Mouse (Mus musculus) NIH3T3 (cell line): ENCODE results near the gene Zfp963.
"Not testable (repeated sequence)": the region's sequence is repeated elsewhere in the genome, so short reads cannot be mapped to it uniquely, and the experiment has no call there.

ENCODE experiments used
- DNase-seq: peaks from one replicate; pipeline ENCODE4 v3.0.0-alpha.2; 2012; ENCODE audit warnings: low read depth

The Zfp963 gene

GRCm38 (mm10) chr8:69740763-69741162 lies 9.0 kb downstream of the Zfp963 start:
- no peak for DNase-seq

- DNase-seq: no peak
Observed at GRCm38 (mm10) chr8:69735495-69735894, 14.3 kb downstream of the Zfp963 start.

GRCm38 (mm10) chr8:69717232-69717580 lies 32.6 kb downstream of the Zfp963 start:
- no peak for DNase-seq

- DNase-seq: peak; percentile 97
Observed at GRCm38 (mm10) chr8:69716403-69717231, 33.2 kb downstream of the Zfp963 start.

- no peak for DNase-seq
Observed at GRCm38 (mm10) chr8:69715366-69715765, 34.4 kb downstream of the Zfp963 start.

GRCm38 (mm10) chr8:69713516-69713915 lies 36.3 kb downstream of the Zfp963 start:
- DNase-seq: no peak

- not testable (repeated sequence) for DNase-seq
Observed at GRCm38 (mm10) chr8:69710624-69711023, 39.1 kb downstream of the Zfp963 start, which contains the start of gene Zfp869. Gene Zfp869 (minus strand): TSS chr8:69710724.

GRCm38 (mm10) chr8:69701810-69702209 lies 48.0 kb downstream of the Zfp963 start:
- no peak for DNase-seq
